Mouse (Mus musculus) heart, adult 11 months (tissue): ENCODE measurements around the gene Dpf1.

Experiments
- DNase-seq: peaks from one replicate; pipeline ENCODE4 v3.0.0; 2022

The Dpf1 gene

DNA sequence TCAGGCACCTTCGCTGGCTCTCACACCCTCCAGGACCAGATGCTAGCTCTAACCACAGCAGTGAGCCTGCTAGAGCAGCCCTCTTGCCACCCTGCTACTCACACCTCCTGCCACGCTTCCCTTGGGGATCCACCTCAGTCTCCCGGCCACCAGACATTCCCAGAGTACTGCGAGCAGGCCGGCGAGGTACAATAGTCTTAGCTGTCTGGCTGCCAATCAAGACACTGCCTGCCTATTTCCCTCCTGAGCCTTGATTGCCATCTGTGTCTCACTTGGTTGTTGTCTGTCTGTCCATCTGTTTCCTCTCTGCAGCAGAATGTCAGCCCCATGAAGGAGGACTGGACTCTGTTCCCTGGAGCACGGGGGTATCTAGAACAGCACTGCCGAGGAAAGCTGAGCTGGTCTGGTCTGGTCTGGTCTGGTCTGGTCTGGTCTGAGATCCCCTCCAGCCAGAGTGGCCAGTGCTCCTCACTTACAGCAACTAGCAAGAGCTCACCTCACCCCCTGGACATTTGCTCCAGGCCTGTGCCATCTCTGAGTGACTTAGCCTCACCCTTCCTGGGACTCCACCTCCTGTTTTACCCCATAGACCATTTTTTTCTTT, 38.8 kb downstream of the Dpf1 start:
- DNase-seq = no peak

DNA sequence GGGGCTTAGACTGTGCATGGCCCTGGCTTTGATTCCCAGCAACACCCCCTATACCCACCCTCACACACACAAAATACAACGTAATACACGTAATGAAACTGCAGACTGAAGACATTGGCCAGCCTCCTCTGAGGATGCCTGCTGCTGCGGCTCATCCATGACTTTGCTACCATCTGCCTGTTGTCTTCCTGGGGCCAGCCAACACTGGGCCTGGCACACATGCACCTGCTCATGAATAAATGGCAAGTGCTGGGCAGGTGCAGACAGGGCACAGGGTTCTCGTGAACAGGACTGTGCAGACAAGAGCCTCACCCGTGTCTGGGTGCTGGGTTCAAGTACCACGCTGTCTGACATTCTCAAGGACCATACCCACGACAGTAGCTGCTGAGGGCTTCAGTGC, 40.0 kb downstream of the Dpf1 start:
- no peak for DNase-seq

DNA sequence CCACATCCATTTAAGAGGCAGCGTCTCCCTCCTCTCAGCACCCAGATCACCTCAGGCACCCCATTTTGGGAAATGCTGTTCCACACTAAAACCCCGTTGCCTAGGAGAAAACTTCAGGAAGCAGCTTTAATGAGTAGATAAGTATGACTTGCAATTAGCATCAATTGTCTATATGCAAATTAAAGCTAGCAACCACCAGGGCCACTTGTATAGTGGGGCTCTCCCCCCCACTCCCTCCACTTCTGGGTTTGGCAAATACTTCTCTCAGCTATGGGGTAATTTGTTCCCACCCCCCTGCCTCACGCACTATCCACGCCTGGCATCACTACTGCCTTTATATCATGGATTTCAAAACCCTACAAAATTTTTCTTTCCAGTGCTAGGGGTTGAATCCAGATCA, 41.8 kb downstream of the Dpf1 start:
- no peak for DNase-seq

DNA sequence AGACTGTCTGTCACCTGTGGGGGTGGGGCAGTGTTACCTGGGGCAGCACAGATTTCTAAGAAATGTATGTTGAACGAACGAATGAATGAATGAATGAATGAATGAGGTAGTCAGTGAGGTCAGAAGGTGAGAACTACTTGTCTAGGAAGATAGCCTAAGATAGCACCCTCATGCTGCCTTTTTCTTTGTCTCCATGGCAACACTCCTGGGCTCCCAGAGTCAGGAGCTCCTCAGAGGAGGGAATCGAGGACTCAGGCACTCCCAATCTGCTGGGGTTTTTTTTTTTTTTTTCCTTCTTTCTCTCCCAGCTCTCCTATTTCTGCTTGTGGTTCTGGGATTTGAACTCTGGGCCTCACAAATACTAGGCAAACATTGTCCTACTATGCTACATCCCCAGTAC, 42.5 kb downstream of the Dpf1 start:
- no peak for DNase-seq

DNA sequence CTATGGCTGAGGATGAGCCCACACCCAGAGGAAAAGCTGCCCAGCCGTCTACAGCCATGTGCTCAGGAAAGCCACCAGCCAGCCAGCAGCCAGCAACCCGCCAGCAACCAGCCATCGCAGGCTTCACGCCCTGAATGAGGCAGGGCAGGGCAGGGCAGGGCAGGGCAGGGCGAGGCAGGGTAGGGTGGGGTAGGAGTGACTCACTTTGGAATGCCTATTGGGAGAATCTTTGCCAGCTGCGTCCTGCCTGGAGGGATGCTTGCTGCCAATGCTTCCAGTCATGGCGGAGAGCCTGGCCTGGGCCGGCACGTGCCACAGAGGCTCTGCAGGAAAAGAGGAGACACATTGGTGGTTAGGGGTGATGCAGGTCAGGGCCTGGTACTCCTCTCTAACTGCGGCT, 46.7 kb downstream of the Dpf1 start:
- no peak for DNase-seq

DNA sequence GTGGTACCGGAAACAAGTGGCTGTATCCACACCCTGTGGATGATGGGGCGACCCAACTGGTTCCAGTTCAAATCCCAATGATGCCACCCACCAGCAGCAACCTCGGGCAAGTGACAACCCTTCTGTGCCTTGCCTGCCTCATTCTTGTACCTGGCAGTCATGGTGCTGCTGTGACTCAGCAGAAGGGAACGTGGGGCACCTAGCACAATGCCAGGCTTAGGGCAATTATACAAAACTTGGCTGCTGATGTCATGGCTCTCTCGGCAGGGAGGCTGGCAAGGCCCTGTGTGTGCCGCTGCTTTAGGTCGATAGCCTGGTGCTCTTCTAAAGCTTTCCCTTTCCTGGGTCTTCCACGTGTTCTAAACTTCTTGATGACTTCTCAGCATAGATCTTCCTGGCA, 48.5 kb downstream of the Dpf1 start:
- DNase-seq = no peak

DNA sequence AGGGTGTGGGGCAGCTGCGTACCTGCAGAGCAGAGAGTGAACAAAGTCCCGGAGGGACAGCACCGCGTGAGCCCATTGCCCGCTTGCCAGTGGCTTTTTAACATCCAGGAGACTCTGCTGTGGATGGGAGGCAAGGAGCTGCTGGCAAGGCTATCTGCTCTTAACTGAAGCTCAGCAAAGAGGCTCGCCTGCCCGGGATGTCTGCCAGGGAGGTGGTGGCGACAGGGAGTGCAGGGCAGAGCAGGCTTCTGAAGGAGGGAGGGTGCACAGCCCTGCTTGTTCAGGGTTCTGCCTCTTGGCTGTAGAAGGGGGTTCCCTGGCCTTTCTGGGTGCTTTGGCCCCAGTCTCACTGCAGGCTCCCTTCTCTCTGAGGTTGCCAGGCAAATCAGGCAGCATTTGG, 50.4 kb downstream of the Dpf1 start:
- no peak for DNase-seq

DNA sequence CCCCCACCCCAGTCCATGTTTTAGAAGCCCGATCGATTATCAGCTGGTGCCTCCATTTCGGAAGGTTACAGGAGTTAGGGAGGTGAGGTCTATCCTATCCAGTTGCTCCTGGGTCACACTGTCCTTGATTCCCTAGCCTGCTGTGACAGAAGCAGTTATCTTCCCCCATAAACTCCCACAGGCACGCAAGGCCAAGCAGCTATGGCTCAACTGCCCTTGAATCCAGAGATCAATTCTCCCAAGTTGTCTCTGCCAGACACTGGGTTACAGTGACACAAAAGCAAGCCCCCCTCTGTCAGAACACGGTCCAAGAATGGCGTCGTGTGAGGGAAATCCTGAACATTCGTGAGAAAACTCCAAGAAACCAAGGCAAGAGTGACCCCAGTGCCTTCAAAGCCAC, 51.7 kb downstream of the Dpf1 start:
- no peak for DNase-seq

DNA sequence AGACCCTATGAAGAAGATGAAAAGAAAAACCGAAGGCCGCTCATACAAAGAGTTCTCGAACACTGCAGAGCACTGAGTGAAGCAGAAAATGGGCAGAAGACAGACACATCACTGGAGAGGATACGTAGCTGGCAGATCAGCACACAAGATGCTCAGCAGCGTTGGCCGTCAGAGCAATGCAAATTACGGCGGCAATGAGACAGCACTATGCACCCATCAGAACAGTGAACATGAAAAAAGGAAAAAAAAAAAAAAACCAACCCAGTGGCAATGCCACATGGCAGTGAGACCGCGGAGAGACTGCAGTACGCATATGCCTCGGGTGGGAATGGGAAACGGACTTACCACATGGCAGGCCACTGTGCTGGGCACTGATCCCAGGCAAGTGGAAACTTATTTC, 57.7 kb downstream of the Dpf1 start:
- DNase-seq = no peak

DNA sequence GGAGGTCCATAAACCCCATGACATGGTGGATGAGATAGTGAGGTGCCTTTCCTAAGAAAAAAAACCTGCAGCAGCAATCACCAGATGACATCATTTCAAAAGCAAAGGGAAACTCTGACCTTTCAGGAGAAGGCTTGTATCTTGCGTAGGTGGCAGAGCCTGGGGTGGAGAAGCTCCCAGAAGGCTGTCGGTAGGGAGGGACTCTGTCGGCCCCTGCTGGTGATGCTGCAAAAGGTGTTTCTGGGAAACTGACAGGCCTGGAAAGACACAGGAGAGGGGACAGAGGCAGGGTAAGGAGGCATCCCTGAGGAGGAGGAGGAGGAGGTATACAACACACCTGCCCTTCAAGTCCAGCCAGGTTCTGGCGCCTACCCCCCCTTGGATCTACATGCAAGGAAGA, 60.3 kb downstream of the Dpf1 start:
- no peak for DNase-seq

DNA sequence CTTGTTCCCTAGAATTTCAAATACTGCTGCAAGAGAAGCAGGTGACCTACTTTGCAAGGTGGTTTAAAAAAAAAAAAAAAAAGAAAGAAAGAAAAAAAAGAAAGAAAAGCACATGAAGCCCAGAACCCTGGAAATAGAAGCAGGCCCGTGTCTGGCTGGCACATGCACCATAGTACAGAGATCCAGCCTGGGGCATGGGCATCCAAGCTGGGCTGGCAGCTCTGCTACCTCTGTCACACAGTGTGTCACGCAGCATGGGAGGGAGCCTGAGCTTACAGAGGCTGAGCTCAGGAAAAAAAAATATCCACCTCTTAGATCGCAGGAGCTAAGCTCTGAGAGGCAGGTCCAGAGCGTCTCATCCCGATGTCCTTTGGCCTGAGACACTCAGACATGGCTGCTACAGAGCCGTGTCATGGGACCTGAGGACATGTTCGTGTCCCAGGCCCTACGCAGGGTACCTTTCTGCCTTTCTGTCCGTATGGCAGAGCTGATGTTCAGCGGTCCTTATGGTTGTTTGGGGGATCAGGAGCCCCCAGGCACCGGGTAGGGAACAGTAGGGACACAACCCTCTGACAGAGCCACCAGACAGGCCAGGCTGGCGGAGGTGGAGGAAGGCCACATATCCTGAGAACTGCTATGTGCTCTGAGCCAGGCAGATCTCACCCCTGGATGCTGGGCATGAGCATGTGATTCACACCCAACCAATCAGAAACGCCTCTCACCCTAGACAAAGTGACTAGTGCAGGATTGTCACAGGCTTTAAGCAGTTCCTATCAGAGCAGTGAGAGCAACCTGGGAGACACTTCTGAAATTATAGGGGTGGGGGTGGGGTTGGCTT, 63.6 kb downstream of the Dpf1 start:
- DNase-seq = no peak
